Mouse (Mus musculus) liver, adult (tissue): ENCODE data around the gene Il4ra.

Experiments used
- GATA4 ChIP-seq: IDR thresholded peaks from 2 replicates; pipeline ENCODE4 v1.6.1; 2014; ENCODE audit warnings: mild to moderate bottlenecking, low read length; ENCODE audit not compliant: insufficient replicate concordance

Gene Il4ra

GRCm38 (mm10) chr7:125613579-125613978, 61.7 kb downstream of the Il4ra start:
- no peak for TF ChIP-seq GATA4

GRCm38 (mm10) chr7:125615453-125615852, 63.5 kb downstream of the Il4ra start:
- no peak for TF ChIP-seq GATA4

GRCm38 (mm10) chr7:125618016-125618415, 66.1 kb downstream of the Il4ra start:
- TF ChIP-seq GATA4 = no peak

GRCm38 (mm10) chr7:125620077-125620476, 68.2 kb downstream of the Il4ra start:
- no peak for TF ChIP-seq GATA4

- no peak for TF ChIP-seq GATA4
Measured at GRCm38 (mm10) chr7:125622741-125623685, 71.1 kb downstream of the Il4ra start.

GRCm38 (mm10) chr7:125625219-125625618, 73.3 kb downstream of the Il4ra start:
- no peak for TF ChIP-seq GATA4

GRCm38 (mm10) chr7:125625829-125626228, 73.9 kb downstream of the Il4ra start:
- no peak for TF ChIP-seq GATA4
